Mouse (Mus musculus): ENCODE measurements around the gene Tigd3.

Tigd3 gene

GRCm38 (mm10) chr19:5847306-5847796, 46.6 kb downstream of the Tigd3 start:
- peak; percentile 60 to 68 for DNase-seq (ENCODE audit: low spot score in 2 of 2)

GRCm38 (mm10) chr19:5846557-5847305, 47.2 kb downstream of the Tigd3 start:
- peak; percentile 71 to 73 for DNase-seq (ENCODE audit: low spot score in 2 of 2)

GRCm38 (mm10) chr19:5846154-5846553, 47.8 kb downstream of the Tigd3 start:
- peak; percentile 53 to 57 for DNase-seq (ENCODE audit: low spot score in 2 of 2)

- DNase-seq (ENCODE audit: low spot score in 2 of 2), result peak; percentile 91 to 96
These were observed 48.4 kb downstream of the Tigd3 start for GRCm38 (mm10) chr19:5845319-5846135.

GRCm38 (mm10) chr19:5844831-5845318, 49.1 kb downstream of the Tigd3 start:
- peak in 1 of 2 experiments; percentile 87 for DNase-seq (ENCODE audit: low spot score in 2 of 2)

GRCm38 (mm10) chr19:5843781-5844691, 49.9 kb downstream of the Tigd3 start:
- DNase-seq (ENCODE audit: low spot score in 2 of 2), result peak; percentile 70 to 78

GRCm38 (mm10) chr19:5842785-5843730, 50.9 kb downstream of the Tigd3 start:
- peak; percentile 44 to 55 for DNase-seq (ENCODE audit: low spot score in 2 of 2)

- DNase-seq (ENCODE audit: low spot score in 2 of 2), result peak in 1 of 2 experiments; percentile 42
These were observed 51.8 kb downstream of the Tigd3 start for GRCm38 (mm10) chr19:5841999-5842784.

GRCm38 (mm10) chr19:5841389-5841946, 52.5 kb downstream of the Tigd3 start:
- DNase-seq (ENCODE audit: low spot score in 2 of 2), result peak in 1 of 2 experiments; percentile 54

Measured in spleen, postnatal 10 days (tissue).